Mouse (Mus musculus) urinary bladder, postnatal 25 days (tissue): ENCODE data around the gene Ccdc157.
"Not testable (repeated sequence)": the region's sequence is repeated elsewhere in the genome, so short reads cannot be mapped to it uniquely, and the experiment has no call there.

ENCODE experiments used
- DNase-seq: peaks from one replicate; pipeline ENCODE4 v3.0.0; 2022; ENCODE audit warnings: low spot score

Gene Ccdc157

GRCm38 (mm10) chr11:4159808-4160708 lies at the start of gene Ccdc157, which contains the start of gene Sf3a1:
TSS of gene Ccdc157 (minus strand) at chr11:4160293.
TSS of gene Sf3a1 (plus strand) at chr11:4160350.
- peak; percentile 92 for DNase-seq

GRCm38 (mm10) chr11:4209556-4209955 lies 49.5 kb upstream of the Ccdc157 start:
- DNase-seq: no peak

- DNase-seq: no peak
These were observed 47.6 kb upstream of the Ccdc157 start for GRCm38 (mm10) chr11:4207655-4208054.

GRCm38 (mm10) chr11:4206563-4206962 lies 46.5 kb upstream of the Ccdc157 start:
- DNase-seq: no peak

- DNase-seq: no peak
These were observed 45.9 kb upstream of the Ccdc157 start for GRCm38 (mm10) chr11:4205951-4206350.

GRCm38 (mm10) chr11:4205097-4205655 lies 45.1 kb upstream of the Ccdc157 start:
- DNase-seq: no peak

GRCm38 (mm10) chr11:4203705-4204074 lies 43.6 kb upstream of the Ccdc157 start:
- DNase-seq: no peak

- no peak for DNase-seq
These were observed 43.1 kb upstream of the Ccdc157 start for GRCm38 (mm10) chr11:4202995-4203704.

GRCm38 (mm10) chr11:4201981-4202700 lies 42.0 kb upstream of the Ccdc157 start:
- DNase-seq: no peak

GRCm38 (mm10) chr11:4197691-4198090 lies 37.6 kb upstream of the Ccdc157 start:
- DNase-seq: no peak

- no peak for DNase-seq
These were observed 36.5 kb upstream of the Ccdc157 start for GRCm38 (mm10) chr11:4196636-4197035.

GRCm38 (mm10) chr11:4195597-4196031 lies 35.5 kb upstream of the Ccdc157 start:
- no peak for DNase-seq

- no peak for DNase-seq
These were observed 33.3 kb upstream of the Ccdc157 start for GRCm38 (mm10) chr11:4193420-4193819.

GRCm38 (mm10) chr11:4192757-4193156 lies 32.7 kb upstream of the Ccdc157 start:
- DNase-seq: no peak

- no peak for DNase-seq
These were observed 30.6 kb upstream of the Ccdc157 start for GRCm38 (mm10) chr11:4190677-4191076.

- DNase-seq: no peak
These were observed 29.1 kb upstream of the Ccdc157 start for GRCm38 (mm10) chr11:4189182-4189581.

GRCm38 (mm10) chr11:4187318-4187700 lies 27.2 kb upstream of the Ccdc157 start:
- no peak for DNase-seq

GRCm38 (mm10) chr11:4186486-4187317 lies 26.6 kb upstream of the Ccdc157 start, which contains the start of gene Tbc1d10a:
TSS of gene Tbc1d10a (plus strand) at chr11:4186789.
- DNase-seq: peak; percentile 96

GRCm38 (mm10) chr11:4185480-4185879 lies 25.4 kb upstream of the Ccdc157 start:
- DNase-seq: not testable (repeated sequence)

- DNase-seq: no peak
These were observed 24.3 kb upstream of the Ccdc157 start for GRCm38 (mm10) chr11:4184251-4184952.
